8 mouse cellular contexts compared by ENCODE assay signal in genomic region chr2:80762013-80762612, GRCm38 (mm10).
DNase-seq lines count a peak whose midpoint lies in the region; ATAC-seq and TF ChIP-seq lines count a peak whose summit lies in the region.

No protein-coding gene starts in this region.

- POLR2A ChIA-PET in Patski (lab: Charles Lee), result no interaction called here

- intact Hi-C loops in left cerebral cortex, postnatal 4 days (cut with DNase I), result loop anchor here (5.0 kb wide), 1 partner anchor 1290 kb away; the partner anchor contains the start of gene Zfp804a
- intact Hi-C loops in gastrocnemius, postnatal 14 days (cut with DNase I; ENCODE audit: low total_unique reads), result no loop called here

- no peak for ATAC-seq in kidney, embryonic 14.5 days (ENCODE audit: low FRiP score, low TSS enrichment)
- no peak for ATAC-seq in Patski
- ATAC-seq in frontal cortex, adult (ENCODE audit: low TSS enrichment), result peak; percentile 83
- no peak for ATAC-seq in erythroblast, adult 5-6 weeks (replicated peaks; ENCODE audit: low FRiP score, poor library complexity, severe bottlenecking)

- no peaks in the 10 kb centered on the region for H3K36me3 ChIP-seq in kidney, adult 2 months (ENCODE audit: control insufficient read depth, insufficient read depth, low read length)
- H3K36me3 ChIP-seq in kidney, embryonic 14.5 days (ENCODE audit: control insufficient read depth, insufficient read depth, low read length), result no peaks in the 10 kb centered on the region

- no peak for TF ChIP-seq POLR2A in kidney, adult 2 months (IDR thresholded peaks at IDR 0.05; ENCODE audit: low read depth, low read length)

- no peaks in the 10 kb centered on the region for H3K9me3 ChIP-seq in kidney, embryonic 14.5 days (ENCODE audit: control insufficient read depth, low read length)

- CTCF ChIA-PET in Patski (lab: Charles Lee), result interaction anchor here (1.1 to 1.5 kb wide), 3 partner anchors 9 to 565 kb away, joined by 3 to 4 read pairs (median 3); no protein-coding TSS in a partner anchor

- in situ Hi-C loops in Patski (cut with MboI; ENCODE audit: low pct_unique_long_range_greater_than_20kb), result loop anchor here (10.0 kb wide), 1 partner anchor 563 kb away; no protein-coding TSS in a partner anchor

- H3K27ac ChIP-seq in kidney, adult 2 months (ENCODE audit: insufficient read depth, low read depth, low read length), result no peak overlapping the region
- no peak overlapping the region for H3K27ac ChIP-seq in kidney, embryonic 14.5 days (ENCODE audit: low read depth, low read length)

- no peaks in the 10 kb centered on the region for H3K4me1 ChIP-seq in kidney, adult 2 months (ENCODE audit: control insufficient read depth, insufficient read depth, low read length)
- no peaks in the 10 kb centered on the region for H3K4me1 ChIP-seq in kidney, embryonic 14.5 days (ENCODE audit: control insufficient read depth, insufficient read depth, low read length)

- no peaks in the 10 kb centered on the region for H3K27me3 ChIP-seq in kidney, adult 2 months (replicated peaks; ENCODE audit: control insufficient read depth, insufficient read depth, low read length)
- no peaks in the 10 kb centered on the region for H3K27me3 ChIP-seq in kidney, embryonic 14.5 days (ENCODE audit: control insufficient read depth, insufficient read depth, low read length)
- H3K27me3 ChIP-seq in Patski, result peaks cover 30% of the 10 kb centered on the region

- H3K4me3 ChIP-seq in kidney, adult 2 months (ENCODE audit: insufficient read depth, low read depth, low read length), result no peak overlapping the region
- H3K4me3 ChIP-seq in kidney, embryonic 14.5 days (ENCODE audit: low read length), result no peak overlapping the region

- no peak overlapping the region for H3K4me2 ChIP-seq in kidney, embryonic 14.5 days (replicated peaks; ENCODE audit: low read depth, low read length)

- H3K9ac ChIP-seq in kidney, embryonic 14.5 days (ENCODE audit: low read depth, low read length), result no peak overlapping the region

- no peak for TF ChIP-seq CTCF in kidney, adult 2 months (conservative IDR thresholded peaks at IDR 0.05; ENCODE audit: insufficient read depth, insufficient read length, low read depth, low read length)
- peak; percentile 41 for TF ChIP-seq CTCF in Patski (IDR thresholded peaks at IDR 0.05)

- DNase-seq in kidney, adult 2 months, result peak; percentile 44
- peak; percentile 50 for DNase-seq in A20 (ENCODE audit: low read depth, low spot score)
- DNase-seq in Patski (ENCODE audit: low read depth, low spot score), result no peak
- peak; percentile 31 for DNase-seq in left cerebral cortex, postnatal 4 days
- no peak for DNase-seq in gastrocnemius, postnatal 14 days

- 36% methylated on average over 3 of the region's 3 CpGs for WGBS in kidney, adult 2 months
- 35% methylated on average over 3 of the region's 3 CpGs for WGBS in kidney, embryonic 14.5 days

Comparison
In these comparisons a context has a peak if more than half of its experiments do, and no peak if none do; other contexts are left out.
1. DNase-seq: peak in kidney, adult 2 months (single experiment), A20 (single experiment) and left cerebral cortex, postnatal 4 days (single experiment); none in Patski (single experiment) and gastrocnemius, postnatal 14 days (single experiment).